Mouse (Mus musculus) ES-E14 (cell line): Measurements from ENCODE around the gene Cyp2w1. TPM values are rescaled to one million over a fixed set of nuclear protein-coding genes. Genes with fewer than 3 reads are reported as not detected.

ENCODE experiments used
- DNase-seq: peaks from one replicate; pipeline ENCODE4 v3.0.0-alpha.2; 2013; ENCODE audit warnings: low read depth, low spot score
- H3K27ac ChIP-seq: 2 replicates; pipeline ENCODE4 v1.5.1; 2012; ENCODE audit warnings: low read depth, mild to moderate bottlenecking, low read length, moderate library complexity, mixed read lengths; ENCODE audit not compliant: poor library complexity, insufficient read depth, severe bottlenecking
- H3K36me3 ChIP-seq: 2 replicates; pipeline ENCODE4 v1.6.1; 2012; ENCODE audit warnings: mild to moderate bottlenecking, low read length, moderate library complexity, mixed read lengths; ENCODE audit not compliant: control insufficient read depth, poor library complexity, insufficient read depth, severe bottlenecking
- H3K4me1 ChIP-seq, 2 experiments: fragments of 150-350 bp in 1 of 2; sonication (generic) in 1 of 2; 2 replicates each; pipeline ENCODE4 v1.6.1; 2012; ENCODE audit warnings: low read length in 2 of 2, mild to moderate bottlenecking in 1 of 2, mixed read lengths in 1 of 2; ENCODE audit not compliant: control insufficient read depth in 2 of 2, insufficient read depth in 2 of 2, poor library complexity in 1 of 2
- H3K4me3 ChIP-seq, 2 experiments: fragments of 150-350 bp in 1 of 2; sonication (generic) in 1 of 2; 2 replicates each; pipeline ENCODE4 v1.5.1; 2012; ENCODE audit warnings: low read length in 2 of 2, low read depth in 1 of 2, mild to moderate bottlenecking in 1 of 2, mixed read lengths in 1 of 2; ENCODE audit not compliant: insufficient read depth in 1 of 2, poor library complexity in 1 of 2, severe bottlenecking in 1 of 2
- H3K9ac ChIP-seq: 2 replicates; pipeline ENCODE4 v1.6.1; 2012; ENCODE audit warnings: low read depth, mild to moderate bottlenecking, low read length, mixed read lengths; ENCODE audit not compliant: poor library complexity, insufficient read depth, severe bottlenecking
- H3K9me3 ChIP-seq: fragments of 150-350 bp; sonication (generic); 2 replicates; pipeline ENCODE4 v1.6.1; 2012; ENCODE audit warnings: low read depth, mild to moderate bottlenecking, low read length; ENCODE audit not compliant: control insufficient read depth, insufficient read depth
- CHD2 ChIP-seq: IDR thresholded peaks from 2 replicates; pipeline ENCODE4 v1.6.1; 2014; ENCODE audit warnings: mild to moderate bottlenecking, low read depth, low read length, inconsistent platforms
- HCFC1 ChIP-seq: IDR thresholded peaks from 2 replicates; pipeline ENCODE4 v1.6.1; 2012; ENCODE audit warnings: low read length, inconsistent platforms, borderline replicate concordance; ENCODE audit not compliant: insufficient read depth
- MAFK ChIP-seq: IDR thresholded peaks from 2 replicates; pipeline ENCODE4 v1.6.1; 2014; ENCODE audit warnings: mild to moderate bottlenecking, low read depth, low read length, inconsistent platforms; ENCODE audit not compliant: insufficient read depth
- ZC3H11A ChIP-seq: IDR thresholded peaks from 2 replicates; pipeline ENCODE4 v1.6.1; 2012; ENCODE audit warnings: low read depth, mild to moderate bottlenecking, inconsistent platforms, low read length, borderline replicate concordance
- ZNF384 ChIP-seq: IDR thresholded peaks from 2 replicates; pipeline ENCODE4 v1.6.1; 2012; ENCODE audit warnings: low read depth, low read length, inconsistent platforms
- in situ Hi-C, 2 experiments: fragments of 600-800 bp; cut with MboI; formaldehyde crosslinking; loops; one replicate each; pipeline ENCODE4 v1.15.1; 2025; ENCODE audit warnings: low sequenced_read_pairs in 2 of 2, inconsistent platforms in 1 of 2; ENCODE audit not compliant: unreplicated experiment in 2 of 2
- total RNA-seq: library from RNA; depleted of rRNA; stranded (reverse); fragments of 300-350 nt; gene quantifications from 2 replicates; pipeline ENCODE4 v1.2.3, GENCODE M21; 2012

Gene Cyp2w1
- total RNA-seq, 1 experiment: not detected

- TF ChIP-seq ZC3H11A (no peak), HCFC1 (no peak), ZNF384 (no peak), CHD2 (no peak), MAFK (no peak)
- H3K36me3 ChIP-seq: peaks cover 2% of the 10 kb centered on the region; the same call in 1 of the 2 replicates
- H3K9me3 ChIP-seq: no peaks in the 10 kb centered on the region
- no peak overlapping the region for H3K4me3 ChIP-seq
- in situ Hi-C loops: no loop called here
- no peak overlapping the region for H3K9ac ChIP-seq
- peaks cover 14 to 25% of the 10 kb centered on the region in 2 experiments; a peak in 3 of 4 replicates for H3K4me1 ChIP-seq
- no peak for DNase-seq
- no peak overlapping the region for H3K27ac ChIP-seq
Observed at GRCm38 (mm10) chr5:139383234-139383633, 30.8 kb downstream of the Cyp2w1 start.

GRCm38 (mm10) chr5:139384531-139384930, 32.1 kb downstream of the Cyp2w1 start:
- no peaks in the 10 kb centered on the region for H3K9me3 ChIP-seq
- no peak overlapping the region for H3K27ac ChIP-seq
- no peak for DNase-seq
- peaks cover 2% of the 10 kb centered on the region; the same call in 1 of the 2 replicates for H3K36me3 ChIP-seq
- in situ Hi-C loops: no loop called here
- H3K4me1 ChIP-seq: peaks cover 13 to 20% of the 10 kb centered on the region in 2 experiments; a peak in 3 of 4 replicates
- H3K4me3 ChIP-seq: no peak overlapping the region
- TF ChIP-seq ZNF384 (no peak), MAFK (no peak), HCFC1 (no peak), CHD2 (no peak), ZC3H11A (no peak)
- no peak overlapping the region for H3K9ac ChIP-seq

GRCm38 (mm10) chr5:139386047-139386446, 33.6 kb downstream of the Cyp2w1 start:
- H3K4me3 ChIP-seq: no peak overlapping the region
- H3K27ac ChIP-seq: no peak overlapping the region
- no peak for DNase-seq
- peaks cover 2% of the 10 kb centered on the region; the same call in 1 of the 2 replicates for H3K36me3 ChIP-seq
- no peaks in the 10 kb centered on the region for H3K9me3 ChIP-seq
- H3K9ac ChIP-seq: no peak overlapping the region
- TF ChIP-seq MAFK (no peak), CHD2 (no peak), HCFC1 (no peak), ZNF384 (no peak), ZC3H11A (no peak)
- in situ Hi-C loops: no loop called here
- peaks cover 7 to 12% of the 10 kb centered on the region in 2 experiments; a peak in 2 of 4 replicates for H3K4me1 ChIP-seq

- no peak overlapping the region for H3K4me3 ChIP-seq
- TF ChIP-seq ZC3H11A (no peak), CHD2 (no peak), HCFC1 (no peak), MAFK (no peak), ZNF384 (no peak)
- DNase-seq: no peak
- no peak overlapping the region for H3K27ac ChIP-seq
- in situ Hi-C loops: no loop called here
- no peaks in the 10 kb centered on the region for H3K9me3 ChIP-seq
- no peak overlapping the region for H3K9ac ChIP-seq
- peaks cover 2 to 8% of the 10 kb centered on the region in 2 experiments; a peak in 1 of 4 replicates for H3K4me1 ChIP-seq
- peaks cover 2% of the 10 kb centered on the region; the same call in 1 of the 2 replicates for H3K36me3 ChIP-seq
Observed at GRCm38 (mm10) chr5:139387329-139388194, 35.1 kb downstream of the Cyp2w1 start.
